Mouse (Mus musculus): ENCODE data around the gene Lrfn2.

GRCm38 (mm10) chr17:48975055-48975454, 42.9 kb downstream of the Lrfn2 start:
- TF ChIP-seq CTCF (IDR thresholded peaks at IDR 0.05; ENCODE audit: borderline replicate concordance, insufficient read depth, low read depth, low read length) (no peak), POLR2A (IDR thresholded peaks at IDR 0.05; ENCODE audit: borderline replicate concordance, insufficient read depth, low read length) (no peak)
